Mouse (Mus musculus): ENCODE measurements at regions not wholly inside any gene's neighbourhood (a gene's known extent, or its start where the extent isn't known, plus 50 kb on each side); places are given as distances from the start of the nearest gene placed in this dataset.

- TF ChIP-seq CTCF (IDR thresholded peaks at IDR 0.05; ENCODE audit: low read depth, low read length) (no peak), GATA1 (IDR thresholded peaks at IDR 0.05; ENCODE audit: borderline replicate concordance, low read length) (no peak), GATA2 (IDR thresholded peaks at IDR 0.05; ENCODE audit: borderline replicate concordance, low read depth, low read length) (no peak), POLR2AphosphoS5 (IDR thresholded peaks at IDR 0.05; ENCODE audit: insufficient replicate concordance, low read depth, low read length) (no peak), TAL1 (conservative IDR thresholded peaks at IDR 0.05; ENCODE audit: low read depth, low read length) (no peak)
Measured at GRCm38 (mm10) chr10:70717464-70717863, 61.7 kb upstream of the Phyhipl start.
